Mouse (Mus musculus) embryo, embryonic 11 days (tissue): ENCODE measurements around the gene Tifa.

Experiments
- DNase-seq: peaks from one replicate; pipeline ENCODE4 v3.0.0-alpha.2; 2015

Tifa gene

GRCm38 (mm10) chr3:127788919-127789318 lies 686 bp upstream of the Tifa start:
- DNase-seq: no peak

GRCm38 (mm10) chr3:127790234-127791055 lies 840 bp downstream of the Tifa start:
- DNase-seq: peak; percentile 76

- DNase-seq: peak; percentile 37
Observed at GRCm38 (mm10) chr3:127791056-127791483, 1.5 kb downstream of the Tifa start.

- no peak for DNase-seq
Observed at GRCm38 (mm10) chr3:127791595-127792561, 2.3 kb downstream of the Tifa start.

- no peak for DNase-seq
Observed at GRCm38 (mm10) chr3:127793022-127793421, 3.4 kb downstream of the Tifa start.

GRCm38 (mm10) chr3:127795762-127796161 lies 6.2 kb downstream of the Tifa start:
- no peak for DNase-seq

- no peak for DNase-seq
Observed at GRCm38 (mm10) chr3:127796271-127796670, 6.7 kb downstream of the Tifa start.

GRCm38 (mm10) chr3:127801162-127801561 lies 11.6 kb downstream of the Tifa start:
- no peak for DNase-seq

- no peak for DNase-seq
Observed at GRCm38 (mm10) chr3:127802814-127803213, 13.2 kb downstream of the Tifa start.

- no peak for DNase-seq
Observed at GRCm38 (mm10) chr3:127804439-127804838, 14.8 kb downstream of the Tifa start.

- DNase-seq: no peak
Observed at GRCm38 (mm10) chr3:127805071-127805470, 15.5 kb downstream of the Tifa start.

- DNase-seq: no peak
Observed at GRCm38 (mm10) chr3:127805991-127806390, 16.4 kb downstream of the Tifa start.

GRCm38 (mm10) chr3:127807846-127808245 lies 18.2 kb downstream of the Tifa start:
- no peak for DNase-seq

GRCm38 (mm10) chr3:127809103-127809502 lies 19.5 kb downstream of the Tifa start:
- no peak for DNase-seq

GRCm38 (mm10) chr3:127817120-127817683 lies 27.6 kb downstream of the Tifa start:
- no peak for DNase-seq

- no peak for DNase-seq
Observed at GRCm38 (mm10) chr3:127818694-127819663, 29.4 kb downstream of the Tifa start.

GRCm38 (mm10) chr3:127820400-127820799 lies 30.8 kb downstream of the Tifa start:
- no peak for DNase-seq

GRCm38 (mm10) chr3:127821209-127821608 lies 31.6 kb downstream of the Tifa start:
- DNase-seq: no peak

- no peak for DNase-seq
Observed at GRCm38 (mm10) chr3:127823886-127824863, 34.6 kb downstream of the Tifa start.

- no peak for DNase-seq
Observed at GRCm38 (mm10) chr3:127826503-127826902, 36.9 kb downstream of the Tifa start.

- DNase-seq: peak; percentile 22
Observed at GRCm38 (mm10) chr3:127827123-127827522, 37.5 kb downstream of the Tifa start.
